Mouse (Mus musculus) brain, embryonic 14.5 days (tissue): ENCODE data around the gene Larp4.

Experiments used
- CTCF ChIP-seq: fragments of 200-500 bp; IDR thresholded peaks from 2 replicates; pipeline ENCODE4 v1.5.1; 2012; ENCODE audit warnings: inconsistent platforms, mild to moderate bottlenecking, moderate library complexity, borderline replicate concordance; ENCODE audit not compliant: insufficient read depth, insufficient read length; ENCODE audit errors: extremely low read depth
- POLR2A ChIP-seq: fragments of 200-500 bp; IDR thresholded peaks from 2 replicates; pipeline ENCODE4 v1.6.1; 2012; ENCODE audit warnings: mild to moderate bottlenecking, inconsistent platforms, borderline replicate concordance; ENCODE audit not compliant: poor library complexity, insufficient read depth, insufficient read length, severe bottlenecking; ENCODE audit errors: extremely low read depth

DNA sequence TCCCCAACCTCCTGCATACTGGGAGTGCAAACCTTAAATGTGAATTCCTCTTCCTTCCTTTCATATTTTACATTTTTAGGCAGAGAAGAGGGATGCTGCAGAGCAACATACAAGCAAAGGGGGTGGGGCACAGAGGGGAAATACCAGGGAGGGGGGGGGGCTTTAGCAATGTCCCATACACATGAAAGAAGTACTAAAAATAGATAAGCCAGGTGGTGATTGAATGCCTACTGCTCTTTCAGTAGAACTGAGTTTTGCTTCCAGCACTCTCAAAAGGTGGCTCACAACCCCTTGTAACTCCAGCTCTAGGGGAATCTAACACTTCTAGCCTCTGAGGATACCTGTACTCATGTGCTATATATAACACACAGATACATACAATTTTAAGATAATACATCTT, 36.3 kb downstream of the Larp4 start:
- TF ChIP-seq CTCF = no peak
- TF ChIP-seq POLR2A = no peak
